Mouse (Mus musculus): ENCODE measurements at regions not wholly inside any gene's neighbourhood (a gene's known extent, or its start where the extent isn't known, plus 50 kb on each side); places are given as distances from the start of the nearest gene placed in this dataset.

DNA sequence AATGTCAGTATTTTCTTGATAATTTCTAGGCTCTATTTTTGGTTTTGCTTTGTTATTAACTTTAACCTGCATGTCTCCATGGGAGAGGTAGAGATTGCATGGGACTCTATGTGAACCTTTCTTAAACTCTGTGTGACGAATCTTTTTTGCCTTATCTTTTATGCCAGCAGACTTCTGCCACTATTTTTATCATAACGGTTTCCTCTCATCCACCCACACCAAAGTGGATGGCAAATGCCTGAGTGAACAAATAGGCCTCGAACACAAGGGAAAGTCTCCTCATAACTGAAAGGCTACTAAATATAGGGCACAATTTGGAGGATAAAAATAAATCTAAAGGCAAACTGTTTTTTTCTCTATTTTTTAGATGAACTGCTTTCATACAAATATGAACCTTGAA, 343.3 kb upstream of the Ctso start:
- H3K4me3 ChIP-seq (replicated peaks) = no peak overlapping the region
- 86% methylated on average over 3 of the region's 3 CpGs for WGBS
- H3K9ac ChIP-seq = no peak overlapping the region
- H3K4me1 ChIP-seq = no peaks in the 10 kb centered on the region
- H3K36me3 ChIP-seq (replicated peaks) = no peaks in the 10 kb centered on the region
- no peaks in the 10 kb centered on the region for H3K27me3 ChIP-seq
- no peak overlapping the region for H3K27ac ChIP-seq
- no peak for ATAC-seq (ENCODE audit: low FRiP score)
- H3K9me3 ChIP-seq = no peaks in the 10 kb centered on the region
- no peak overlapping the region for H3K4me2 ChIP-seq

DNA sequence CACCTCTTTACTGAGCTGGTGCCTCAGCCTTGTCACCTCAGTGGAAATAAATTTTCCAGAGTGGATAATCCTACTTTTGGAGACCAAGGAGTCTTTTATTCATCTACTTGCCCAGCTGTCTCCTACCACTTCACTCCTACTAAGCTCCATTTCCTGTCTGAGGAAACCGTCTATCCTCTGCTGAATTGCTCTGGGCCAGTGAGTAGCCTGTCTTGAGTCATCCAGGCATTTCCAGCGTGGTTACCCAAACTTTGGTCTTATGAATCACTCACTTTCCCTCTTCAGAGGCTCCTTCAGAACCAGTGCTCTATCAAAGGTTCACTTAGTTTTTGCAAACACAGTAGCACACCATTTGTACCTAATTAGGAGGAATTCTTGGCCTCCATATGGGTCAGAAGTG, 303.2 kb upstream of the Ctso start:
- Histone ChIP-seq H3K36me3 (replicated peaks) (no peaks in the 10 kb centered on the region), H3K4me1 (no peaks in the 10 kb centered on the region), H3K4me2 (no peak overlapping the region), H3K9ac (no peak overlapping the region), H3K4me3 (replicated peaks) (no peak overlapping the region), H3K27me3 (no peaks in the 10 kb centered on the region), H3K9me3 (no peaks in the 10 kb centered on the region), H3K27ac (no peak overlapping the region)
- WGBS = 66% methylated on average over 2 of the region's 2 CpGs
- no peak for ATAC-seq (ENCODE audit: low FRiP score)

DNA sequence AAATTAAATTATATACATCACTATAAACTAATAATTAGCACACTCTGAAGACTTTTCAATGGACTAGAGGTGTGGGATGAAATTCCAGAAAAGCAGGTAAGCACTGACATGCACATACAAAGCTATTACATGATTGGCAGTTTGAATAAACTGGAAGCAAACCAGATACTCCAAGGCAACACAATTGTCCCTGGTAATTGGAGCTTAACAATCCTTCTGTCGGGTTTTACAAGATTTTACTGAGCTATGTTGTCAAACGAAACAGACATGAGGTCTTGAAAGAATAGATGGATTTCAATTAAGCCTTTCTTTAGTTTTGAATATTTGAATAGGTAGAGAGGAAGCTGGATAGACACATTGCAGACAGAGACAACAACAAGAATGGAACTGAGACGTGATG, 273.9 kb upstream of the Ctso start:
- Histone ChIP-seq H3K27ac (no peak overlapping the region), H3K4me2 (no peak overlapping the region), H3K4me3 (replicated peaks) (no peak overlapping the region), H3K27me3 (no peaks in the 10 kb centered on the region), H3K9me3 (no peaks in the 10 kb centered on the region), H3K9ac (no peak overlapping the region), H3K4me1 (peaks cover 7% of the 10 kb centered on the region), H3K36me3 (replicated peaks) (no peaks in the 10 kb centered on the region)
- no peak for ATAC-seq (ENCODE audit: low FRiP score)
- WGBS = 21% methylated on average over 3 of the region's 3 CpGs

DNA sequence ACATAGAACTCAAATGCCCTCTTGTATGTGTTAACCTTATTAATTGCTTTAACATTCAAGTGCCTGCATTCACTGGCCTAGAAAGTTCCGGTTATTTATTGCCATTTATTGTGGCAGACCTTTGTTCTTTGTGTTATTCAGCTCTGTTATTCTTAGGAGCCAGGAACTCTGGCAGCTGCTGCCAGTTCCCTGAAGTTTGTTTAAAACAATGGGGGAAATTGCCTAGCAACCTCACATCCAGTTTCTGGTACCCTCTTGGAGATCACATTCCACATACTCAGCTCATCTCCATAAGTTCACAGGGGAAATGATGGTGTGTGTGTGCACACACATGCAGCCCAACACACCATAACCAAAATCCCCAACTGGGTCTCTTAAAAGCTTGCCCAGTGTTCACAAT, 270.8 kb upstream of the Ctso start:
- ATAC-seq (ENCODE audit: low FRiP score) = peak; percentile 64
- H3K27me3 ChIP-seq = no peaks in the 10 kb centered on the region
- no peaks in the 10 kb centered on the region for H3K36me3 ChIP-seq (replicated peaks)
- H3K4me2 ChIP-seq = no peak overlapping the region
- H3K9me3 ChIP-seq = no peaks in the 10 kb centered on the region
- 18% methylated on average over 1 of the region's 1 CpGs for WGBS
- H3K4me1 ChIP-seq = peaks cover 7% of the 10 kb centered on the region
- no peak overlapping the region for H3K4me3 ChIP-seq (replicated peaks)
- H3K9ac ChIP-seq = no peak overlapping the region
- H3K27ac ChIP-seq = no peak overlapping the region

DNA sequence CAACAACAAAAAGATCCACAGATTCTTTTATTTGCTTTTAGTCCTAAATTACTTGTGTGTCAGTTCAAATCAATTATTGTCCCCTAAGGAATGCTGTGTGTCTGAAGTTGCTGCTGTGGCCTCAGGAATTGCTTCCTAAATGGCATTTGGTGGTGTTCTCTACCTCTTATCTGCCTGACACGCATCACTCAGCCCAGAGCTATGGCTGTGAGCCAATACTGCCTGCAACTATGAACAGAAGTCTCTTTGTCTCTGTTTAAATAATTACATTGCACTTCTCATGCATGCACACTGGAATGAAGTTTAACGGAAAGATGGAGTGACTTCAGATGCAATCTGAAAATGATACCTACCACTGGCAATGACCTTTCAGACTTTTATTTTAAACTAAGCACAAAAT, 266.1 kb upstream of the Ctso start:
- Histone ChIP-seq H3K4me1 (peaks cover 4% of the 10 kb centered on the region), H3K4me2 (no peak overlapping the region), H3K27me3 (no peaks in the 10 kb centered on the region), H3K9me3 (no peaks in the 10 kb centered on the region), H3K4me3 (replicated peaks) (no peak overlapping the region), H3K27ac (no peak overlapping the region), H3K9ac (no peak overlapping the region), H3K36me3 (replicated peaks) (no peaks in the 10 kb centered on the region)
- no peak for ATAC-seq (ENCODE audit: low FRiP score)
- 47% methylated on average over 2 of the region's 2 CpGs for WGBS

DNA sequence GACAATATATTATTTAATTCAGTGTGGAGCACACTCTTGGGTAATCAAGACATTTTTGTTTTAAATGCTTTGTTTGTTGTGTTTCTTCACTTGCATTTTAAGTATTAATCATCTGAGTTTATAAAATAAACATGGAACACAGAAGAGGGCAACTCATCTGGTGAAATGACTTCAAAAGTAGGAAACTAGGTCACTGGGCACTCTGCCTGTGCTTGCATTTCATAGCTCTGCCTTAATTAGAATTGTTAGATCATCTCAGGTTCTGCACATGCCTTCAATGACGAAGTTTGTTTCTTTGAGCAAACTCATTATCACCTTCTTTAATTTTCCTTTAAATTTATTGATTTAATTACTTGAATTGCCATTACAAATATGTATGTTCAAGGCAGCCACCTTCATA, 255.8 kb upstream of the Ctso start:
- Histone ChIP-seq H3K27ac (no peak overlapping the region), H3K4me1 (no peaks in the 10 kb centered on the region), H3K36me3 (replicated peaks) (no peaks in the 10 kb centered on the region), H3K9ac (no peak overlapping the region), H3K9me3 (no peaks in the 10 kb centered on the region), H3K4me2 (no peak overlapping the region), H3K4me3 (replicated peaks) (no peak overlapping the region), H3K27me3 (no peaks in the 10 kb centered on the region)
- 58% methylated on average over 1 of the region's 1 CpGs for WGBS
- ATAC-seq (ENCODE audit: low FRiP score) = no peak

GRCm38 (mm10) chr3:81701974-81702697, 230.3 kb upstream of the Ctso start:
- no peaks in the 10 kb centered on the region for H3K27me3 ChIP-seq
- H3K9me3 ChIP-seq = no peaks in the 10 kb centered on the region
- no peak overlapping the region for H3K4me3 ChIP-seq (replicated peaks)
- no peak overlapping the region for H3K9ac ChIP-seq
- no peaks in the 10 kb centered on the region for H3K4me1 ChIP-seq
- no peak overlapping the region for H3K27ac ChIP-seq
- no peak for ATAC-seq (ENCODE audit: low FRiP score)
- no peak overlapping the region for H3K4me2 ChIP-seq
- 56% methylated on average over 1 of the region's 1 CpGs for WGBS
- no peaks in the 10 kb centered on the region for H3K36me3 ChIP-seq (replicated peaks)

- Histone ChIP-seq H3K4me1 (no peaks in the 10 kb centered on the region), H3K27ac (no peak overlapping the region), H3K36me3 (replicated peaks) (no peaks in the 10 kb centered on the region), H3K9ac (no peak overlapping the region), H3K9me3 (no peaks in the 10 kb centered on the region), H3K27me3 (no peaks in the 10 kb centered on the region), H3K4me2 (no peak overlapping the region), H3K4me3 (replicated peaks) (no peak overlapping the region)
- ATAC-seq (ENCODE audit: low FRiP score) = no peak
- 90% methylated on average over 1 of the region's 1 CpGs for WGBS
Observed at GRCm38 (mm10) chr3:81718911-81719310, 213.5 kb upstream of the Ctso start.

GRCm38 (mm10) chr3:81735463-81735862, 196.9 kb upstream of the Ctso start:
- 79% methylated on average over 8 of the region's 8 CpGs for WGBS
- Histone ChIP-seq H3K27ac (no peak overlapping the region), H3K27me3 (no peaks in the 10 kb centered on the region), H3K4me3 (replicated peaks) (no peak overlapping the region), H3K4me2 (no peak overlapping the region), H3K36me3 (replicated peaks) (no peaks in the 10 kb centered on the region), H3K9me3 (no peaks in the 10 kb centered on the region), H3K4me1 (no peaks in the 10 kb centered on the region), H3K9ac (no peak overlapping the region)
- no peak for ATAC-seq (ENCODE audit: low FRiP score)

GRCm38 (mm10) chr3:81736838-81737237, 195.6 kb upstream of the Ctso start:
- ATAC-seq (ENCODE audit: low FRiP score) = no peak
- Histone ChIP-seq H3K4me2 (no peak overlapping the region), H3K9me3 (no peaks in the 10 kb centered on the region), H3K27me3 (no peaks in the 10 kb centered on the region), H3K4me1 (no peaks in the 10 kb centered on the region), H3K9ac (no peak overlapping the region), H3K36me3 (replicated peaks) (no peaks in the 10 kb centered on the region), H3K4me3 (replicated peaks) (no peak overlapping the region), H3K27ac (no peak overlapping the region)

DNA sequence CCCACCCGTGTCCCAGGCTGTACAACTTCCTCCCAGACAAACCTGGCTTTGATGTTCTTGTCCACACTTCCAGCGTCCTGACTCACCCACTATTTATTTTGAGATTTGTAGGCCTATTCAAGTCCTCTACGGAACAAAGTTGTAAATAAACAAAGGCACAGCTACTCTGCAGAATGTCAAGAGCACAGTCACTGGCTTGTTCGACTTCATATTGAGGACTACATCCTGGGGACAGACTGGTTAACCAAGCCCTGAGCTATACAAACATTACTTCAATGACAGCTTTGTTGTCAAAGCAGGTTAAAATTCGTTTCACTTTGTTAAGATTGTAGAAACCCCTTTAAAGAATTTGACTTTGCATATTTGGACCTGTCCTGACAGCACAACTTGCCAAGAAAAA, 190.3 kb upstream of the Ctso start:
- no peaks in the 10 kb centered on the region for H3K4me1 ChIP-seq
- WGBS = 56% methylated on average over 5 of the region's 5 CpGs
- H3K4me3 ChIP-seq (replicated peaks) = no peak overlapping the region
- H3K9me3 ChIP-seq = no peaks in the 10 kb centered on the region
- H3K9ac ChIP-seq = no peak overlapping the region
- H3K27me3 ChIP-seq = no peaks in the 10 kb centered on the region
- no peaks in the 10 kb centered on the region for H3K36me3 ChIP-seq (replicated peaks)
- ATAC-seq (ENCODE audit: low FRiP score) = no peak
- H3K27ac ChIP-seq = no peak overlapping the region
- no peak overlapping the region for H3K4me2 ChIP-seq

DNA sequence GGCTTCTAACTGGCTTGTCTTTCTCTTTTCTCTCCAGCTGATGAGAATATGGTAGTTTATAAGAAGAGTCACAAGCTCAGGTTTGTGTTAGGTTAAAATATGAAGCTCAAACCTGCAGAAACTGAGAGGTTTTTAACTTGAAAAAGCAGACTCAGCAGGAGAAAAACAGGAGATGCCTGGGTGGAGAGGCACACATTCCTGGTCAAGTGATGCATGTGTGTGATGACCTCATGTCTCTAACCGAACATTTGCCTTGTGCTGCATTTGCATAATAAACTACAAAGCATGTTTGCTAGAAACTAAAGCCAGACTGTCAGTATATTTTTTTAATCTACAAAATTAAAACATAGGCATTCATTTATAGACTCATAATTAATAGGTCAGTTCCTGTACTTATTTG, 182.2 kb upstream of the Ctso start:
- 47% methylated on average over 1 of the region's 1 CpGs for WGBS
- H3K36me3 ChIP-seq (replicated peaks) = no peaks in the 10 kb centered on the region
- no peak overlapping the region for H3K4me3 ChIP-seq (replicated peaks)
- H3K9me3 ChIP-seq = no peaks in the 10 kb centered on the region
- H3K9ac ChIP-seq = no peak overlapping the region
- no peaks in the 10 kb centered on the region for H3K27me3 ChIP-seq
- no peak overlapping the region for H3K27ac ChIP-seq
- no peak for ATAC-seq (ENCODE audit: low FRiP score)
- no peaks in the 10 kb centered on the region for H3K4me1 ChIP-seq
- no peak overlapping the region for H3K4me2 ChIP-seq

DNA sequence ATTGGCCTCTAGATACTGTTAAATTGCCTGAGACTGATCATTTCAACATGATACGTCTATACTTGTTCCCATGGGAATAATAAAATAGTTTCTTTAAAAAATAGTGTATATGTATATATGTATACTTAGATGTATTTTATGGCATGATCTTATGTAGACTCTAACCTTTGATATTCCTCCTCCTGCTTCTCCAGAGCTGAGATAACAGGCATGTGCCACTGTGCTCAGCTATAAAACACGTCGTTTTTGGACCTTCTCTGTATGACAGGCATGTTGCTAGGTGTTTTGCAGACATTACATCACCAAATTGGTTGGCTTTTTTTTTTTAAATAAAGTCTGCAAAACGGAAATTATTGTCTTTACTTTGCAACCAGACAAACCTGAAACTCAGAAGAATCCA, 179.4 kb upstream of the Ctso start:
- WGBS = 77% methylated on average over 4 of the region's 4 CpGs
- Histone ChIP-seq H3K4me3 (replicated peaks) (no peak overlapping the region), H3K9me3 (no peaks in the 10 kb centered on the region), H3K27me3 (no peaks in the 10 kb centered on the region), H3K4me1 (no peaks in the 10 kb centered on the region), H3K4me2 (no peak overlapping the region), H3K27ac (no peak overlapping the region), H3K36me3 (replicated peaks) (no peaks in the 10 kb centered on the region), H3K9ac (no peak overlapping the region)
- ATAC-seq (ENCODE audit: low FRiP score) = no peak

Measured in forebrain, embryonic 12.5 days (tissue).